Mouse (Mus musculus): ENCODE measurements at regions not wholly inside any gene's neighbourhood (a gene's known extent, or its start where the extent isn't known, plus 50 kb on each side); places are given as distances from the start of the nearest gene placed in this dataset.
"Not testable (repeated sequence)": the region's sequence is repeated elsewhere in the genome, so short reads cannot be mapped to it uniquely, and the experiment has no call there.

GRCm38 (mm10) chr4:23787417-23788204 is 708.6 kb upstream of the Mms22l start:
- DNase-seq (ENCODE audit: low spot score), result no peak

GRCm38 (mm10) chr4:23823516-23823915 is 672.7 kb upstream of the Mms22l start:
- DNase-seq (ENCODE audit: low spot score), result no peak

GRCm38 (mm10) chr4:23826885-23827284 is 669.4 kb upstream of the Mms22l start:
- no peak for DNase-seq (ENCODE audit: low spot score)

- no peak for DNase-seq (ENCODE audit: low spot score)
Measured at GRCm38 (mm10) chr4:23832385-23833164, 663.7 kb upstream of the Mms22l start.

GRCm38 (mm10) chr4:23843609-23844287 is 652.5 kb upstream of the Mms22l start:
- no peak for DNase-seq (ENCODE audit: low spot score)

GRCm38 (mm10) chr4:23844288-23844971 is 651.8 kb upstream of the Mms22l start:
- no peak for DNase-seq (ENCODE audit: low spot score)

GRCm38 (mm10) chr4:23845263-23845662 is 651.0 kb upstream of the Mms22l start:
- no peak for DNase-seq (ENCODE audit: low spot score)

- DNase-seq (ENCODE audit: low spot score), result no peak
Measured at GRCm38 (mm10) chr4:23850640-23851039, 645.6 kb upstream of the Mms22l start.

- DNase-seq (ENCODE audit: low spot score), result no peak
Measured at GRCm38 (mm10) chr4:23862437-23862836, 633.8 kb upstream of the Mms22l start.

- no peak for DNase-seq (ENCODE audit: low spot score)
Measured at GRCm38 (mm10) chr4:23880007-23880406, 616.2 kb upstream of the Mms22l start.

- DNase-seq (ENCODE audit: low spot score), result no peak
Measured at GRCm38 (mm10) chr4:23913396-23913795, 582.9 kb upstream of the Mms22l start.

- DNase-seq (ENCODE audit: low spot score), result no peak
Measured at GRCm38 (mm10) chr4:23913822-23914221, 582.4 kb upstream of the Mms22l start.

GRCm38 (mm10) chr4:23914423-23914822 is 581.8 kb upstream of the Mms22l start:
- no peak for DNase-seq (ENCODE audit: low spot score)

GRCm38 (mm10) chr4:23921520-23921919 is 574.7 kb upstream of the Mms22l start:
- no peak for DNase-seq (ENCODE audit: low spot score)

- DNase-seq (ENCODE audit: low spot score), result no peak
Measured at GRCm38 (mm10) chr4:23954140-23954539, 542.1 kb upstream of the Mms22l start.

GRCm38 (mm10) chr4:23982193-23982592 is 514.1 kb upstream of the Mms22l start:
- not testable (repeated sequence) for DNase-seq (ENCODE audit: low spot score)

GRCm38 (mm10) chr4:23982790-23983451 is 513.3 kb upstream of the Mms22l start:
- peak; percentile 2 for DNase-seq (ENCODE audit: low spot score)

GRCm38 (mm10) chr4:23983452-23983805 is 512.8 kb upstream of the Mms22l start:
- no peak for DNase-seq (ENCODE audit: low spot score)

- DNase-seq (ENCODE audit: low spot score), result no peak
Measured at GRCm38 (mm10) chr4:23984005-23984404, 512.2 kb upstream of the Mms22l start.

- no peak for DNase-seq (ENCODE audit: low spot score)
Measured at GRCm38 (mm10) chr4:23985956-23986355, 510.3 kb upstream of the Mms22l start.

GRCm38 (mm10) chr4:23993823-23994222 is 502.4 kb upstream of the Mms22l start:
- no peak for DNase-seq (ENCODE audit: low spot score)

All from urinary bladder, postnatal 14 days (tissue).